In genomic region chr8:74930731-74931130, GRCm38 (mm10) we compare ENCODE assay signal across 11 mouse cellular contexts. TPM values are rescaled to one million over a fixed set of nuclear protein-coding genes. Genes with fewer than 3 reads are reported as not detected.
A peak's percentile ranks its signal among the peaks of the same experiment; 100 is the strongest.
DNase-seq lines count a peak whose midpoint lies in the region; ATAC-seq and TF ChIP-seq lines count a peak whose summit lies in the region.
"Had no signal": no experiment of that assay in that cellular context is flagged by ENCODE, and none has a peak within 500 bp of the region (broad histone marks: within the 10 kb centered on the region; RNA-seq: fewer than 3 reads in every experiment).

No protein-coding gene starts in this region.

- H3K4me1 ChIP-seq in heart, adult 2 months (ENCODE audit: control insufficient read depth, insufficient read depth, low read length), result no peaks in the 10 kb centered on the region
- H3K4me1 ChIP-seq: embryonic facial prominence, embryonic 13.5 days; limb, embryonic 15.5 days; stomach, embryonic 15.5 days had no signal

- WGBS in heart, adult 2 months, result 21% methylated on average over 3 of the region's 3 CpGs

- TF ChIP-seq CTCF in heart, adult 2 months (IDR thresholded peaks at IDR 0.05), result peak; percentile 75
- peak; percentile 81 for TF ChIP-seq CTCF in Patski (IDR thresholded peaks at IDR 0.05)

- TF ChIP-seq POLR2A in heart, adult 2 months (IDR thresholded peaks at IDR 0.05; ENCODE audit: insufficient read depth, low read depth, low read length), result no peak

- in situ Hi-C loops in Patski (cut with MboI; ENCODE audit: low pct_unique_long_range_greater_than_20kb), result loop anchor here (10.0 kb wide), 1 partner anchor 1576 kb away; the partner anchor contains the start of gene Large1

- no peak overlapping the region for H3K27ac ChIP-seq in heart, adult 2 months
- H3K27ac ChIP-seq: embryonic facial prominence, embryonic 13.5 days; limb, embryonic 15.5 days; stomach, embryonic 15.5 days had no signal

- CTCF ChIA-PET in Patski (lab: Charles Lee), result interaction anchor here (0.6 to 1.0 kb wide), 4 partner anchors 10 to 71 kb away, joined by 3 read pairs; no protein-coding TSS in a partner anchor

- no peaks in the 10 kb centered on the region for H3K79me2 ChIP-seq in heart, adult 2 months (replicated peaks; ENCODE audit: control insufficient read depth, insufficient read depth, low read length)

- H3K27me3 ChIP-seq in heart, adult 2 months (ENCODE audit: control insufficient read depth, insufficient read depth, low read length), result no peaks in the 10 kb centered on the region
- peaks cover 4% of the 10 kb centered on the region for H3K27me3 ChIP-seq in Patski
- H3K27me3 ChIP-seq: embryonic facial prominence, embryonic 13.5 days; limb, embryonic 15.5 days; stomach, embryonic 15.5 days had no signal

- intact Hi-C loops in heart, adult 2 months (cut with DNase I), result loop anchor here (10.0 kb wide), 1 partner anchor 656 kb away; no protein-coding TSS in a partner anchor

- POLR2A ChIA-PET in Patski (lab: Charles Lee), result no interaction called here

- no peak for TF ChIP-seq EP300 in heart, adult 2 months (IDR thresholded peaks at IDR 0.05; ENCODE audit: insufficient read depth, low read depth, low read length)

- ATAC-seq in Patski, result peak; percentile 67
- ATAC-seq in megakaryocyte progenitor cell, adult 5-6 weeks (replicated peaks; ENCODE audit: poor library complexity), result peak; percentile 85

- no peaks in the 10 kb centered on the region for H3K36me3 ChIP-seq in heart, adult 2 months (ENCODE audit: control insufficient read depth, insufficient read depth, low read length)
- H3K36me3 ChIP-seq: embryonic facial prominence, embryonic 13.5 days; limb, embryonic 15.5 days; stomach, embryonic 15.5 days had no signal

- DNase-seq in heart, adult 2 months, result peak in 1 of 2 experiments; percentile 8
- no peak for DNase-seq in heart, adult 11 months
- DNase-seq in 416B (ENCODE audit: low read depth), result peak; percentile 70
- DNase-seq in Patski (ENCODE audit: low read depth, low spot score), result no peak
- peak; percentile 88 for DNase-seq in embryo, embryonic 10 days (ENCODE audit: low spot score)
- DNase-seq in kidney, adult 8-10 months, result peak; percentile 6 to 37
- no peak for DNase-seq in ovary, postnatal 36 days (ENCODE audit: low spot score)

- H3K9ac ChIP-seq in heart, adult 2 months (ENCODE audit: low read depth, low read length), result no peak overlapping the region
- H3K9ac ChIP-seq: embryonic facial prominence, embryonic 13.5 days; limb, embryonic 15.5 days; stomach, embryonic 15.5 days had no signal

- H3K4me3 ChIP-seq in heart, adult 2 months, result no peak overlapping the region
- H3K4me3 ChIP-seq: embryonic facial prominence, embryonic 13.5 days; limb, embryonic 15.5 days; stomach, embryonic 15.5 days had no signal

RNA-seq across cellular contexts. Expression of gene Isx, which starts 57.8 kb away (rescaled TPM):
- total RNA-seq in heart, adult 2 months (2021), result under 1 TPM in 1 of 2 experiments, not detected in 1; 0.18 TPM
- 0.18 TPM in 1 of 2 replicates, not detected in the other for polyA plus RNA-seq in heart, adult 2 months (2012; rRNA removed)
- not detected for polyA plus RNA-seq in Patski (2021)
- not detected in 2 replicates for total RNA-seq in megakaryocyte progenitor cell, adult 5-6 weeks (2015)
- not detected in 2 replicates for total RNA-seq in megakaryocyte progenitor cell, adult 5-6 weeks (2017)
- polyA plus RNA-seq: embryonic facial prominence, embryonic 13.5 days had no signal

Comparison
In these comparisons a context has a peak if more than half of its experiments do, and no peak if none do; other contexts are left out.
1. DNase-seq: peak in 416B (single experiment), embryo, embryonic 10 days (single experiment) and kidney, adult 8-10 months (2 of 2); none in heart, adult 11 months (single experiment), Patski (single experiment) and ovary, postnatal 36 days (single experiment).